Mouse (Mus musculus): Measurements from ENCODE around the gene Cth.
"Not testable (repeated sequence)": the region's sequence is repeated elsewhere in the genome, so short reads cannot be mapped to it uniquely, and the experiment has no call there.

The Cth gene

GRCm38 (mm10) chr3:157924692-157925328 is at the start of gene Cth:
Cth (minus strand) TSS chr3:157925077.
- peak; percentile 84 for DNase-seq

DNA sequence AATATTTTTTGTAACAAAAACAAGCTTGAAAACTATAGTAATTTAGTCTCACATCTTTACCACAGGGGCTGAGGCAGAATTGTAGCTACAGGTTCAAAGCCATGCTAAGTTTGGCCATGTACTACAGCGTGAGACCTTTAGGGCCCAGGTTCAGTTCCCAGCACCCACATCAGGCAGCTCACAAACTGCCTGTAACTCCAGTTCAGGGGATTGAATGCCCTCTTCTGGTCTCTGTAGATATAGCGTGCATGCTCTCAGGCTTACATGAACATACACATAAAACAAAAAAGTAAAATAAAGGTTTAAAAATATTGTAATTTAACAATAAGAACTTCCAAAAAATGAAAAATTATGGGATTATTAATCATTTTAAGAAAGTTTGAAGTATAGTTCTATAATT is 48.4 kb upstream of the Cth start:
- no peak for DNase-seq

- no peak for DNase-seq
These were observed 46.3 kb upstream of the Cth start for GRCm38 (mm10) chr3:157971151-157971550.

GRCm38 (mm10) chr3:157957320-157957719 is 32.4 kb upstream of the Cth start:
- no peak for DNase-seq

DNA sequence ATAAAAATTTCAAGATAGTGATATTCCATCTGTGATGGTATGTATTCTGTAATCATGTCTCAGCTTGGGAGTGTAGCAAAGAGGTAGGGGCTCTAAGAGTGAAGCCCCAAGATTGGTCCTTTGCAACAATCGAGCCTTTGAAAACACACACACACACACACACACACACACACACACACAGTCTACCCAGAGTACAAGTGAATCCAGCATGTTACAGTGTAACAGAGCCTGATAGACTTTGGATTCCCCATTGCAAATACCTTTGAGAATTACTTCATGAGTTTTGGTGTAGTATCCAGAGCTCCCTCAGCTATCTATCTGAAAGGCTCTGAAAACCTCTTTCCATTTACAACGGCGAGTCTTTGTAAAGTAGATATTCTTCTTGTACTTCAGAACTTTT is 31.3 kb upstream of the Cth start:
- DNase-seq: no peak

GRCm38 (mm10) chr3:157955466-157955865 is 30.6 kb upstream of the Cth start:
- no peak for DNase-seq

DNA sequence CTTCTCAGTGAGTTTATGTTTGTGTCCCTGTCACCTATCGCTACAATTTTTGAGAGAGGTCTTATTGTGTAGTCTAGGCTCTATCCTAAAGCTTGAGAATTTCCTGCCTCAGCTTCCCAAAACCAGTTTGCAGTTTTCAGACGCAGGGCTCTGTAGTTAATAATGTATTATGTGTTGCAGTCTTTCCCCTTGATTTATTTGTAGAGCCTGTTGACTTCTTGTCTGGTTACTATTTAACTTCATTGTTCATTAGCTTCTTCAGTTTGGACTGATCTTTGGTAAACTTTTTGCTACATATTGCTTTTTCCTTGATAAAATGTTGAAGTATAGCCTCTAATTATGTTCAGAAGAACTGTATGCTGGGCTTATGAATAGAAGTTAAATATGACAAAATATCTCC is 27.8 kb upstream of the Cth start:
- DNase-seq: no peak

DNA sequence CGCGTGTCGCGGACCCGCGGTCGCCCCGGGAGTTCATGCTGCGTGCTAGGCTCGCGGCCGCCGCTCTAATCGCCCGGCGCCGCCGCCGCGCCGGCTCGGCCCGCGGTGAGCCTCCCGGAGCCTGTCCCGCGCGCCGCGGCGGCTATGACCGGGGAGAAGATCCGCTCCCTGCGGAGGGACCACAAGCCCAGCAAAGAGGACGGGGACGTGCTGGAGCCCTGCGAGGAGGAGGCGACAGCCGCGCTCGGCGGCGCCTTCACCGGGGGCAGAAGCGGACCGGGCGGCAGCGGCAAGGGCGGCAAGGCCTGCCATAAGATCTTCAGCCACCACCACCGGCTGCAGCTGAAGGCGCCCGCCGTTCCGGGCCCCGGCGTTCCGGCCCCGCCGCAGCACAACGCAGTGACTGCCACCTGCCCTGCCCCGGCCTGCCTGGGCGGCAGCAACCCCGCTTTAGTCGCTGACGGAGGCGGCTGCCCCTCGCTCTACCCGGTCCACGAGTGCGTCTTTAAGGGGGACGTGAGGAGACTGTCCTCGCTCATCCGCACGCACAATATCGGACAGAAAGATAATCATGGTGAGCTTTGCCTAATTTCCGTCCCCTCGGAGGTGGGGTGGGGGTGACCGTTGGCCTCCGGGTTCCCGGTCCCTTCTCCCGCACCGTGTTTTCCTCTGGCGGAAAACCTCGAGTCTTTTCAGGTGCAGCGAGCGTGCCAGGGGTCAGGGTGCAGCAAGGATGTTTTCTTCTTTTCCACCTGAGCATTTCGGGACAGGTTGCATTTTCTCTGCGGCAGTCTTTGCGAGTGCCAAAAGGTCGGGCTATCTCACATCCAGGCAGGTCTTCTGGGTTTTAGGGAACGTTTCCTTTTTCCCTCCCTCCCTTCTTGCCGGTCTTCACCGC is 22.8 kb upstream of the Cth start:
- DNase-seq: peak; percentile 12

GRCm38 (mm10) chr3:157946843-157947358 is 22.0 kb upstream of the Cth start, which contains the start of gene Ankrd13c:
Ankrd13c (plus strand) TSS chr3:157947239.
- peak; percentile 93 for DNase-seq

- no peak for DNase-seq
These were observed 13.7 kb upstream of the Cth start for GRCm38 (mm10) chr3:157938585-157938984.

DNA sequence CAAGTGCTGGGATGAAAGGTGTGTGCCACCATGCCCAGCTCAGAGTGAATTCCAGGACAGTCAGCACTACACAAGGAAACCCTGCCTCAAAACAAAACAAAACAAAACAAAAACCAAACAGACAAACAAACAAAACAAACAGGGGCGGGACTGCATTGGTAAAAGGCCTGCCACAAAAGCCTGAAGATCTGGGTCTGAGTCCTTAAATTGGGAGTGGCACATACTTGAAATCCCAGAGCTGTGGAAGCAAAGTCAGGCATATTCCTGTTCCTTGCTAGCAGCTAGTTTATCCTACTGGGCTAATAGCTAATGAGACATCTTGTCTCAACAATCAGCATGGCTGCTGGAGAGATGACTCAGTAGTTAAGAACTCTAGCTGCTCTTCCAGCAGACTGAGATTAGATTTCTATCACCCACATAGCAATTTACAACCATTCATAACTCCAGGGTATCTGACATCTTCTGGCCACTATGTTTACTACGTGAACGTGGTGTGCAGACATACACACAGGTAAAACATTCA is 9.5 kb upstream of the Cth start:
- DNase-seq: no peak

- DNase-seq: not testable (repeated sequence)
These were observed 8.3 kb upstream of the Cth start for GRCm38 (mm10) chr3:157933223-157933622.

GRCm38 (mm10) chr3:157932074-157932473 is 7.2 kb upstream of the Cth start:
- DNase-seq: no peak

DNA sequence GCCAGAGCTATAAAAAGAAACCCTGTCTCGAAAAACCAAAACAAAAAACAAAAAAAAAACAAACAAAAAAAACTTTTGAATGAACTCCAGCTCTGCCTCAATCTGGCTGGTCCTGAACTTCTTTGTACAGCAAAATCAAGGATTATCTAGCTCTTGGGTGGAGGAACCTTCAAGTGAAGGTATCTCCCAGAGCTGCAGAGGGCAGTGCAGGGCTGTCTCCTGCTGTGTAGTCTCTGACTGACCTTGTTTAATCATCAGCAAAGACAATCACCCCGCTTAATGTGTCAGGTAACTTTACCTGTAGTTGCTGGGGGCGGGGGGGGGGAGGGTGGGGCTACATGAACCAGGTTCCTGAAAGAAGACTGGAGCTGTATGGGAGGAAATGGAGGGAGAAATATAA is 6.7 kb upstream of the Cth start:
- DNase-seq: no peak

GRCm38 (mm10) chr3:157929417-157929816 is 4.5 kb upstream of the Cth start:
- no peak for DNase-seq

DNA sequence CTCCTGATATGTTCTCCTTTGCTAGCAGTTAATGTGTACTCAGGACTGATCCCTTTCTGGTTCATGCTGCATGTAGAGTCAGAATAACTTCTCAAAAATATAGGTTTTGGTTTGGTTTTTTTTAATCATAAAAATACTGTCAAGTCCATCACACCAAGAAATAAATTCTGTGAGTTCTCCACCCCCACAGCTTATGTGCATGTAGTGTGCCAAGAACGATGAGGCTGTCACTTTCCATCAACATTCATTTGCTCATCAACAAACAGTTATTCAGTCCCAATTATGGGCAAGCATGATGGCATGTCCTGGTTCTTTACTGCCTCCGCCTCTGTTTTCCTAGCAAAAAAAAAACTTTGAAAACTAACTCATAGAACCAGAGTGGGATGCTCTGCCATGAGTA is 3.9 kb upstream of the Cth start:
- DNase-seq: no peak

DNA sequence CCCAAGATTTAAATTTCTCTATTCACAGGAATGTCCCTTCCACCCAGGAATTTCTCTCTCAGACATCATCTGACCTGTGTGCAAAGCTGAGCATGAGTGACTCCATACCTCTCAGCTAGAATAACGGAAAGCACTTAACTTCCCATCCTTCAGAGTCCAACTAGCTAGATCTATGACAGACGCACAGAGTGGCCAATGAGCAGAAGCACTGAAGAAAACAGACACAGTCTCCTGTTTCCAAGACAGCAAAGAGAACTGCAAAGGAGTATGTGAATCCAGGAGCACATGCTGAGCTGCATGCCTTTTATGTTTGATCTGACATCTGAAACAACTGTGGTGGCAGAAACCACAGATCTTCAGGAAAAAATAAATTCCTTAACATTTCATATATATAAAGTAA is 1.9 kb upstream of the Cth start:
- DNase-seq: no peak

GRCm38 (mm10) chr3:157925706-157926510 is 1.0 kb upstream of the Cth start:
- DNase-seq: no peak

GRCm38 (mm10) chr3:157923268-157923835 is 1.5 kb downstream of the Cth start:
- DNase-seq: no peak

DNA sequence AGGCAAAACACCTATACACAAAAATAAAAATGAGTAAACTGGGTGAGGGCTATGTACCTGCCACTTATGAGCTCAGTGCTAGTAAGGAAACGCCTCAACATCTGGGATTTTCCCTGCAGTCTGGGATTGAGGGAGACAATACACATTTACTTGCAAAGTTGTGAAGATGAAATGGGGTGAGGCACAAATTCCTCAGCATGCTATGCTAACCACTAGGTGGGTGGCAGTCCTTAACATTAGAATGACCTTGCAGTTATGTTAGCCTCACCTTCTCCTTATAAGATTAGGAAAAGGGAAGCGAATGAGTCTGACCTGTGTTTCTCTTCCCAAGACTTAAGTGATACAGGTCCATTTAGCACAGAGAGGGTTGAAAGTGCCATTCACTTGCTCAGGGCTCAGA is 3.5 kb downstream of the Cth start:
- no peak for DNase-seq

GRCm38 (mm10) chr3:157916336-157916735 is 8.5 kb downstream of the Cth start:
- no peak for DNase-seq

- DNase-seq: no peak
These were observed 12.7 kb downstream of the Cth start for GRCm38 (mm10) chr3:157912155-157912554.

DNA sequence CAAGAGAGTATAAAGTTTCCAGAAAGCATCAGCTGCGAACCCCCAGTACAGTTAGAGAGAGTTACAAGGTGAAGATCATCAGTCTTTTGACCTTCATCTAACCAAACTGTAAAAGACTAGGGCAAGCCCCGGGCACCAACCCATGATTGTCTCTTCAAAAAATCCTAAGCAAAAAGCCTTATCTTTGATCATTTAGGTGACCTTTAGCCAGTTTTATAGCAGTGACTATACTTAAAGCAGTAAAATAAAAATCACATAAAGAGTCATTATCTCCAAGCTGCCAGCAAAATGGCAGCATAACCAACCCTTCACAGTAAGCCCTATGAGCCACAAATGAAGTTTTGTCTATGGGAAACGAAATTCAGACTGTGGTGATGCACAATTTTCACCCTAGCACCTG is 14.6 kb downstream of the Cth start:
- DNase-seq: no peak

Data from right cerebral cortex, postnatal 25 days (tissue).